Mouse (Mus musculus) megakaryocyte, embryonic 14.5 days (primary cell): ENCODE measurements around the gene Cdc42se1.

Experiments
- FLI1 ChIP-seq: IDR thresholded peaks from 2 replicates; pipeline ENCODE4 v1.6.1; 2012; ENCODE audit warnings: low read length, inconsistent platforms, mixed read lengths
- GATA1 ChIP-seq: IDR thresholded peaks from 3 replicates; pipeline ENCODE4 v1.6.1; 2012; ENCODE audit warnings: mixed read lengths, low read length, inconsistent platforms, borderline replicate concordance

DNA sequence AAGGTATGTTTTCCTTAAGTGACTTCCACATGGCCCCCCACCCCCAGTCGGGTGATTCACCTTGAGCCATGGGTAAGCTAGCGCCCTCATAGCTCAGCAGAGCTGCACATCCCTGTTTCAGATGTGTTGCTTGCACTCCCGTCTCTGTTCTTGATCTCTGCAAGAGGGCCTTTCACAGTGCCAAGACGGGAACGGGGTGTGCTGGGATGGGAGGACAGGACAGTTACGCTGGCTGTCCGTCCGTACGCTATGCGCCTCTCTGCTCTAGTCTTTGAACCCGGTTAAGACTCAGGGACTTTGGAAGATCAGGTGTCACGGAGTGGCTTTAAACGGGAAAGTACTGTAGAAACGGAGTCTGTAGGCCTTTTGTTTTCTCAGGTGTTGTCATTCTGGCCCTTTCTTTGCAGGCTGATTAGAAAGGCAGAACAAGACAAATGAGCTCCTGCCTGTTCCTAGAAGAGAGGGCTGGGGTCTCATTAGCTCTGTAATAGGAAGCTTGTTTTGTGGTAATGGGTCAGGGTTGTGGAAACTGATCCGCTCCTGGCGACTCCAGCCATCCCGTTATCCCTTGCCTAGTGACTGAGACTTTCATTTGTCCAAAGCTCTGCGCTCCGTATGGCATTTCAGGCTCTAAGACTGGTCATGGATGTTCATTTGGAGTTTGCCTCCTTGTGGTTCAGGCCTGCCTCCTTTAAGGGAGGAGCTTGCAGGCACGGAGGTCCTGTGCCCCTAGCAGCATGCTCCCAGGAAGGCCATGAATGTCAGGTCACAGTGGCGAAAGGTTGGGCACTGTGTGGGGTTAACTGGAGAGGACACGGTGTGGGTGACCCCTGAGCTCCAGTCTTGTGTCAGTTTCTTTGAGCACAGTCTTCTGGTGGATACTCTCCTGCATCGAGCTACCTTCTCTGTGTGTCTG lies 7.1 kb downstream of the Cdc42se1 start:
- TF ChIP-seq GATA1 (no peak), FLI1 (no peak)
